Mouse (Mus musculus) monocyte, adult 2 months (primary cell): ENCODE data around the gene Ampd1.
A peak's percentile ranks its signal among the peaks of the same experiment; 100 is the strongest.

Experiments
- DNase-seq, 2 experiments: peaks; one replicate each; pipeline ENCODE4 v3.0.0; 2022; ENCODE audit warnings: low spot score in 2 of 2, low read depth in 1 of 2

The Ampd1 gene

GRCm38 (mm10) chr3:103073771-103074170, at the start of gene Ampd1:
TSS of gene Ampd1 (plus strand) at chr3:103074014.
- DNase-seq, result no peak

- DNase-seq, result no peak
Observed at GRCm38 (mm10) chr3:103026174-103026573, 47.6 kb upstream of the Ampd1 start.

- DNase-seq, result no peak
Observed at GRCm38 (mm10) chr3:103040285-103040684, 33.5 kb upstream of the Ampd1 start.

- DNase-seq, result no peak
Observed at GRCm38 (mm10) chr3:103040861-103041379, 32.9 kb upstream of the Ampd1 start.

- no peak for DNase-seq
Observed at GRCm38 (mm10) chr3:103056016-103056595, 17.7 kb upstream of the Ampd1 start.

GRCm38 (mm10) chr3:103057752-103058151, 16.1 kb upstream of the Ampd1 start:
- no peak for DNase-seq

GRCm38 (mm10) chr3:103058207-103059157, 15.3 kb upstream of the Ampd1 start, which contains the start of gene Nras:
TSS of gene Nras (plus strand) at chr3:103058285.
- peak; percentile 82 to 91 for DNase-seq

- no peak for DNase-seq
Observed at GRCm38 (mm10) chr3:103066927-103067326, 6.9 kb upstream of the Ampd1 start.

GRCm38 (mm10) chr3:103068971-103069370, 4.8 kb upstream of the Ampd1 start:
- no peak for DNase-seq

GRCm38 (mm10) chr3:103075871-103076270, 2.1 kb downstream of the Ampd1 start:
- no peak for DNase-seq

- DNase-seq, result no peak
Observed at GRCm38 (mm10) chr3:103076476-103076875, 2.7 kb downstream of the Ampd1 start.

- DNase-seq, result no peak
Observed at GRCm38 (mm10) chr3:103079301-103079700, 5.5 kb downstream of the Ampd1 start.

- no peak for DNase-seq
Observed at GRCm38 (mm10) chr3:103081051-103081450, 7.2 kb downstream of the Ampd1 start.

- no peak for DNase-seq
Observed at GRCm38 (mm10) chr3:103081861-103082453, 8.1 kb downstream of the Ampd1 start.

GRCm38 (mm10) chr3:103082761-103083160, 8.9 kb downstream of the Ampd1 start:
- DNase-seq, result no peak

GRCm38 (mm10) chr3:103085986-103086385, 12.2 kb downstream of the Ampd1 start:
- DNase-seq, result no peak

- no peak for DNase-seq
Observed at GRCm38 (mm10) chr3:103091753-103092152, 17.9 kb downstream of the Ampd1 start.

GRCm38 (mm10) chr3:103098662-103099061, 24.8 kb downstream of the Ampd1 start:
- DNase-seq, result no peak

GRCm38 (mm10) chr3:103099667-103100066, 25.9 kb downstream of the Ampd1 start:
- DNase-seq, result no peak

- DNase-seq, result no peak
Observed at GRCm38 (mm10) chr3:103100735-103101134, 26.9 kb downstream of the Ampd1 start.

- DNase-seq, result no peak
Observed at GRCm38 (mm10) chr3:103101194-103101593, 27.4 kb downstream of the Ampd1 start.

GRCm38 (mm10) chr3:103101909-103102308, 28.1 kb downstream of the Ampd1 start:
- DNase-seq, result no peak
